Mouse (Mus musculus) heart, postnatal 36 days (tissue): ENCODE measurements around the gene Bcar3. TPM values are rescaled to one million over a fixed set of nuclear protein-coding genes. Genes with fewer than 3 reads are reported as not detected.
"Not testable (repeated sequence)": the region's sequence is repeated elsewhere in the genome, so short reads cannot be mapped to it uniquely, and the experiment has no call there.

Experiments
- DNase-seq, 2 experiments: peaks; one replicate each; pipeline ENCODE4 v3.0.0; 2021 to 2022
- intact Hi-C: fragments of 180-260 bp; cut with DNase I; formaldehyde crosslinking; loops from one replicate; pipeline ENCODE4 v1.15.1; 2025
- total RNA-seq, 2 experiments: library from RNA; stranded (reverse); gene quantifications; 2 replicates each; pipeline ENCODE4 v1.2.3; 2021

Bcar3 gene
- total RNA-seq: 1 to 10 TPM; 6.3 to 8.2 TPM

- DNase-seq: peak; percentile 89 to 92
- intact Hi-C loops: loop anchor here (1.0 to 10.0 kb wide), 5 partner anchors 20 to 631 kb away; partner anchors contain the start of genes 1810037I17Rik, Arhgap29 and Dnttip2
Measured at GRCm38 (mm10) chr3:122293954-122294850, at the start of gene Bcar3. Bcar3 (plus strand) TSS chr3:122294136.

GRCm38 (mm10) chr3:122244759-122245158, 49.2 kb upstream of the Bcar3 start:
- intact Hi-C loops: loop anchor here (5.0 to 10.0 kb wide), 2 partner anchors 290 to 427 kb away; partner anchors contain the start of genes Abcd3 and Arhgap29
- no peak for DNase-seq

- intact Hi-C loops: loop anchor here (5.0 to 10.0 kb wide), 2 partner anchors 291 to 428 kb away; partner anchors contain the start of genes Abcd3 and Arhgap29
Measured at GRCm38 (mm10) chr3:122245215-122245877, 48.6 kb upstream of the Bcar3 start, which contains the start of gene Gclm. Gclm (plus strand) TSS chr3:122245557.

GRCm38 (mm10) chr3:122245878-122246332, 48.0 kb upstream of the Bcar3 start:
- DNase-seq: peak in 1 of 2 experiments; percentile 50
- intact Hi-C loops: loop anchor here (2.0 to 10.0 kb wide), 4 partner anchors 27 to 429 kb away; partner anchors contain the start of genes Abcd3 and Arhgap29

More at GRCm38 (mm10) chr3:122245215-122245877, 48.6 kb upstream of the Bcar3 start, which contains the start of gene Gclm:
- DNase-seq: peak; percentile 92 to 94

- intact Hi-C loops: loop anchor here (2.0 to 10.0 kb wide), 4 partner anchors 26 to 429 kb away; partner anchors contain the start of genes Abcd3 and Arhgap29
- no peak for DNase-seq
Measured at GRCm38 (mm10) chr3:122246406-122246805, 47.5 kb upstream of the Bcar3 start.

GRCm38 (mm10) chr3:122246986-122247767, 46.8 kb upstream of the Bcar3 start:
- no peak for DNase-seq
- intact Hi-C loops: loop anchor here (2.0 to 10.0 kb wide), 4 partner anchors 26 to 430 kb away; partner anchors contain the start of genes Abcd3 and Arhgap29

GRCm38 (mm10) chr3:122247768-122248100, 46.2 kb upstream of the Bcar3 start:
- intact Hi-C loops: loop anchor here (2.0 to 10.0 kb wide), 4 partner anchors 25 to 430 kb away; partner anchors contain the start of genes Abcd3 and Arhgap29
- DNase-seq: no peak

GRCm38 (mm10) chr3:122252466-122253253, 41.3 kb upstream of the Bcar3 start:
- intact Hi-C loops: no loop called here
- no peak for DNase-seq

- intact Hi-C loops, DNase-seq: not testable (repeated sequence)
Measured at GRCm38 (mm10) chr3:122254050-122254449, 39.9 kb upstream of the Bcar3 start.

- intact Hi-C loops: loop anchor here (10.0 kb wide), 1 partner anchor 385 kb away; no protein-coding TSS in a partner anchor
- no peak for DNase-seq
Measured at GRCm38 (mm10) chr3:122269986-122270385, 23.9 kb upstream of the Bcar3 start.

- DNase-seq: not testable (repeated sequence)
- intact Hi-C loops: loop anchor here (2.0 to 10.0 kb wide), 2 partner anchors 26 to 388 kb away; no protein-coding TSS in a partner anchor
Measured at GRCm38 (mm10) chr3:122272565-122272964, 21.4 kb upstream of the Bcar3 start.

- intact Hi-C loops: loop anchor here (1.0 to 10.0 kb wide), 3 partner anchors 20 to 389 kb away; no protein-coding TSS in a partner anchor
- DNase-seq: no peak
Measured at GRCm38 (mm10) chr3:122273407-122274240, 20.3 kb upstream of the Bcar3 start.

- peak; percentile 90 to 93 for DNase-seq
- intact Hi-C loops: loop anchor here (1.0 to 10.0 kb wide), 2 partner anchors 19 to 390 kb away; no protein-coding TSS in a partner anchor
Measured at GRCm38 (mm10) chr3:122274241-122275024, 19.5 kb upstream of the Bcar3 start, which contains the start of gene Dnttip2. Dnttip2 (plus strand) TSS chr3:122274388.

- intact Hi-C loops: loop anchor here (10.0 kb wide), 1 partner anchor 390 kb away; no protein-coding TSS in a partner anchor
- DNase-seq: no peak
Measured at GRCm38 (mm10) chr3:122275111-122275510, 18.8 kb upstream of the Bcar3 start.

GRCm38 (mm10) chr3:122287195-122287594, 6.7 kb upstream of the Bcar3 start:
- intact Hi-C loops: no loop called here
- no peak for DNase-seq

- intact Hi-C loops: no loop called here
- DNase-seq: no peak
Measured at GRCm38 (mm10) chr3:122288613-122289195, 5.2 kb upstream of the Bcar3 start.
